Mouse (Mus musculus) kidney, postnatal 25 days (tissue): ENCODE measurements around the gene Mlh3.
"Not testable (repeated sequence)": the region's sequence is repeated elsewhere in the genome, so short reads cannot be mapped to it uniquely, and the experiment has no call there.

Experiments used
- DNase-seq, 2 experiments: peaks; one replicate each; pipeline ENCODE4 v3.0.0; 2021; ENCODE audit warnings: mixed read lengths in 2 of 2

Gene Mlh3

DNA sequence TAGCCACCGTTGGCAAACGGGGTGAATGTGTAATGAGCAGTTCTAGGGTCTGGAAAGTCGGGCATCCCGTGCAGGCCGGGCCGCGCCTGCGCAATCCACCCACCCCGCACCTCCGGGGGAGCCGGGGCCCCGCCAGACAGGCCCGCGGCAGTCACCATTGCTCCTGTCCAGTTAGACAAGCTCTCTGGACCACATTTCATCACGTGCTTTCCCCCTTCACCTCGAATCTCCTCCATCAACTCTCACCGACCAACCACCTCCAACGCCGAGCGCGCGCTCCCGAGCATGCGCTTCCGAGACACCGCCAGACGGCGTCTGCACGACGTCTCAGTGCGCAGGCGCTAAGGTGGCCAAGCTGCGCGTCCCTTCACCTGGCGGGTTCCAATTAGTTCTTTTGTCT is at the start of gene Mlh3:
Gene Mlh3 (minus strand): TSS at position 281 of the 400 bp plus-strand sequence.
- DNase-seq, result peak; percentile 88 to 94

DNA sequence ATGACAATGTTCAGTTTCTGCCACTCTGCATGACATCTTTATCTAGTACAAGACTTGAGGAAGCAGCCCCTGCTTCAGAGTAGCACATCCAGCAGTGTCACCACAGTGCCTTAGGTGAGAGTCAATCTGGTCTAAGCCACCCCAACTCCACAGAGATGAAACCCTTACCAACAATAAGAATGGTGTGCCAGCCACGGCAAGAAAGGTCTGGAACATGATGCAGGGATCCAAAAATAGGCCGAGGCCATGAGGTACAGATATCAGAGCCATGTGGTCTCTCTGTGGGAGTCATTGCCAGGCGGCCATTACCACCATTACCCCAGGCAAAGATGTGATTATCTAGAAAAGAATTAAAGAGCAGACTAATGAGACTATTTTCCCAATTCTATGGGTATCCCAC is 38.3 kb upstream of the Mlh3 start:
- no peak for DNase-seq

DNA sequence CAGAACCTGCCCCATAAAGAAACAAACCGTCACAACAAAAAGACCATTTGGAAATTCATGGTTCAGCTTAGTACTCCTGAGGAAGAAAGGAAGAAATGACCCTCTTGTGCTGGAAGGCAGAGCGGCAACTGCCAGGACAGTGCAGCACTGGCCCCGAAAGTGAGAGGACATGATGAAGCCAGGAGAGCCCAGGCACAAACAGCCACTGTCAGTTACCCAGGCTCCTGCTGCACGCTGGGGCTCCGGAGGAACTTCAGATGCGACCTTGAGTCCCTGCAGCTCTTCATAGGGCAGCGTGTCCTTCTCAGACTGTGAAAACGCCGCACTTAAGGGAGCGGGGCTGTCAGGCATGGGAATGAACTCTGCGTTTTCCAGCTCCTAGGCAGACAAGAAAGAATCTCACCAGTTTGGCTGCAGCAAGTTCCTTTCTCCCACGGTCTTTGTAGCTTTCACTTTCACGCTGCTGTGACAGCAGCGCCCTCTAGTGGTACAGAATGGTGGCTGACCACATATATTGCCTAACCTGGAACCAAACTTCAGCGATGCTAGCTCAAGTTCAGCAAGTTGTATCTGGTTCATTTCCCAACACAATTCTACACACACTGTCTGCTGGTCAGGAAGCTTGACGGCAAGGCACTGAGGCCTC is 35.0 kb upstream of the Mlh3 start:
- peak; percentile 83 to 92 for DNase-seq

DNA sequence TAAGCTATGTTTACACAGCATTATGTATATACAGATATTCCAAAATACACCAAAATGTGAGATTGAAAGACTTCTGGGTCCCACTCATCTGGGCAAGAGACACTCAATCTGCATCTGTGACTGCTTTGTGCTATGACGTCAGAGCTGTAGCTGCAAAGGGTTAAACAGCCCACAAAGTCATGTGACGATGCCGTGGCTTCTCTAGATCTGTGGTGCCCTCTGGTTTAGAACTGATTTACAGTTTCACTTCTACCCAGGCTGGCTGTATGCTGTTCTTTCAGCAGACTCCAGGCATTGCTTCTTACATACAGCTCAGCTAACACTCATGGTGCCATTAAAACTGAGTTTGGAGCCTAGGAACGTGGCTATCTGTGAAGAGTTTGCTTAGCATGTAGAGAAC is 34.3 kb upstream of the Mlh3 start:
- DNase-seq, result no peak

DNA sequence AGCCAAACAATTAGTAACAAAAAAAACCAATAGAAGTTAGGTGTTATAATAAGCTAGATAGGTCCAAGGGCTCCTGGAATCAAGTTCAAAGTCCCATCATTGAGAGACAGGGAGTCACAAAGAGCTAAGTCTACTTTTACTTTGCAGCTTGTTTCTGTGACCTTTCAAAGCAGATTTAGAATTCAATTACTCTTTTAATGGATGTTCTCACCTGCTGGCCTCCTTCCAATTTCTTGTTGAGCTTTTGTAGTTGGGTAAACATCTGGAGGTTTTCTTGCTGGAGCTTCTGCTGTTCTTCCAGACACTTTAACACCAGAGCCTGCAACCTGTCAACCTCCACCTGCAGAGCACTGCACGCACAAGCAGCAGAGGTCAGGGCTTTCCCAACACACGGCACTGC is 32.9 kb upstream of the Mlh3 start:
- DNase-seq, result peak in 1 of 2 experiments; percentile 41

DNA sequence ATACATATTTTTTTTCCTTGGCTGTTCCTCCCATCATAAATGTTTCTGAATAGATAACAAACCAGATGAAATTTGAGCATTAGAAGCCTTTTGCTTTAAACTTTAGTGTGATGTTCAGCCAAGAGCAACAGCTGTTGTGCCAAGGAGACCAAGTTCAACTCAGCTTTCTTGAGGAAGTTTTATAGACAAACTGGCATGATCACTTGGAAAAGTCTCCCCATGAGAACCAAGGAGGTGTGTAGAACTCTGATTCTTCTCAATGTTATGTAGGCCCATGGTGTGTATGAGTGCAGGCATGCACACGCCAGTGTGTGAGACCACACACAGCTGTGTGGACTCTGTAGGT is 28.4 kb upstream of the Mlh3 start:
- no peak for DNase-seq

DNA sequence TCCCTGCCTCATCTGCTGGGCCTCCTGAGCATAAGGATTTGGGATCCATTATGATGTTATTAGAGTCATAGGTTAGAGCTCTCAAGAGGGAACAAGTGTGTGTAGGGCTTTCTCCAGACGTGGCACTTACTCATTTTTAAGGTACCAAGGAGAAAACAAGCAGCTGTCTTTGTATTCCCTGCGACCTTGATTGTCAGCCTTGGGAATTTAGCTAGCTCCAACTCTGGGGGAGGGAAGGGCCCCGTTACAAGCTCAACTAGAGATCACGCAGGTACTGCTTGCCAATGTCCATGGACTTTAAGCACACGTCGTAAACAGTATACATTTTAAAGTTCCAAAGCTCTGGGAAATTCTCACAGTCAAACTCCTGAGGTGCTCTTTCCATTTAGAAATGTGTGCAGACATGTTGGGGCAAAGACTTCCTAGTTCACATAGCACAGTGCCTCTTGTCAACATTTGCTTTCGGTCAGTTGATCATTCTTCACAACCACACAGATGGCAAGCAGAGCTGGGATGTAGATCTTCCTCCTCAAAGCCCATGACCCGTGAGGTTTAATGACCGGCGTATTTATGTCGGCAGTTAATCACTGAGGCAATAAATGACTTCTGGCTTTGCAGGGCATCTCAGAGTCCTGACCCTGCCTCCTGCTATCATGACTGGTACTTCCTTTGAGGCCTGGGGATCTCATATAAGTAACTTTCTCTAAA is 27.9 kb upstream of the Mlh3 start:
- DNase-seq, result peak in 1 of 2 experiments; percentile 39

DNA sequence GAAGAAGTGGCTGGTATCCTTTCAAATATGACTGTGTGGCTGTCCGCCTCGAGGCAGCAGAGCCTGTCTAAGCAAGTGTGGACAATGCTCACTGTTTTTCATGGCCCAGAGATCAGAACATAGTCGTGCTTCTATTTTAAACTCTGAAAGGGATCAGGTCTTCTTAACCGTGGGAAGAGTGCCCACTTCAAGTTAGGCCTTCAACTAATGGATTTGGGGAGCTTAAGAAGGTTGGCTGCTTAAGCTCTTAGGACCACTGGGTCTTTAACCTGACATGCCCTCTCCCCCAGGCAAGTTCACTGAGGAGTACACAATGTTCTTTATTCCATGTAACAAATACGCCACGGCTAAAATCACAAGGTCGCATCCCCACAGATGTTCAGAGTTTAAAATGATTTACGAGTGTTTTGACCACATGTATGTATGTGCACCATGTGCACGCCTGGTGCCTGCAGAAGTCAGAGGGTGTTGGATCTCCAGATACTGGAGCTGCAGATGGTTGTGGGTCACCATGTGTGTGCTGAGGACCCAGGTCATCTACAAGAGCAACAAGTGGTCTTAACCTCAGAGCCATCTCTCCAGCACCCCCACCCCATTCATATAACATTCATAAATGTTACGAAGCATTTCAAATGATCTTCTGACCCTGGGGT is 27.1 kb upstream of the Mlh3 start:
- peak in 1 of 2 experiments; percentile 35 for DNase-seq

DNA sequence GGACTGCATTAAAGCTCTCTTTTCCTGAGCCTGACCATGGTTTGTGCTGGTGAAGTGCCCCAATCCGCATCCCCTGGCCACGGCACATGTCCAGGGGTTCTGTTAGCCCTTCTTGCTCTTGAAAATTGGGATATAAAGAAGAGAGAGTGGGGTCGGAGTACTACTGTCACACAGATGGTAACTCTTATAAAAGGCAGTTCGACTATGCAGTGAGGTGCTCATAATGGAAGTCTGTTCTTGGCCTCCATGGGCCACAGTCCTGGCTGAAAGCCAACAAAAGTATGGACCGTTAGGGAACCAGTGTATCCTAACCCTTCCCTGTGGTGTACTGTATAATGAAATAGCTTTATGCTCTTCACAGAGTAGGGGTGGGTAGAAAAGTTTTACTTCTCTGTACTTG is 26.5 kb upstream of the Mlh3 start:
- DNase-seq, result no peak

DNA sequence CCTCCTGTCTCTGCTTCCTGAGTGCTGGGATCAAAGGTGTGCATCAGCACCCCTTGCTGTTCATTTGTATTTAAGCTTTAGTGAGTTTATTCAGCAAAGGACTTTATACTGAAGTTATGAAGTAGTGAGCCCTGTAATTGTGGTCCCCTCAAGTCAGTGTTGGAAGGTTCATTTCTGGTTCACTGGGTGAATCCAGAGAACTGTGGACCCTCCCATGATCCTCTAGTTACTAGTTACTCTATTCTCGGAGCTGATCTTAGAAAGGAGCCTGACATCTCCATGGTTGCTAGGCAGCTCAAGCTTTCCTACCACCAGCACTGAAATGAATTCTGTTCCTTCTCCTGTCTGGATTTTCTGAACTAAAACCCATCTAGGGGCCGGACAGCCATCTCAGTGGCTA is 25.1 kb upstream of the Mlh3 start:
- no peak for DNase-seq

DNA sequence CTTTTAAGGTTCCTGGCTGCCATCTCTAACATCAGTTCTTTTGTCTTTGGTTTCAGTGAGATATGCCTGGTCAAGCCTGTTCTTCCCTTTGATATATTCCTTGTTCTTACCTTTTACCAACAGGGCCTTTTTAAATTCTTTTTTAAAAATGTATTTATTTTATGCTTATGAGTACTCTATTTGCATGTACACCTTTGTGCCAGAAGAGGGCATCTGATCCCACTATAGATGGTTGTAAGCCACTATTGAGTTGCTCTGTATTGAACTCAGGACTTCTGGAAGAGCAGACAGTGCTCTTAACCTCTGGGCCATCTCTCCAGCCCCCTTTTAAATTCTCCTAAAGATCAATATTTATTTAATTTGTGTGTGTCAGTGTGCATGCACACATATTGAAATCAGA is 22.5 kb upstream of the Mlh3 start:
- DNase-seq, result no peak

DNA sequence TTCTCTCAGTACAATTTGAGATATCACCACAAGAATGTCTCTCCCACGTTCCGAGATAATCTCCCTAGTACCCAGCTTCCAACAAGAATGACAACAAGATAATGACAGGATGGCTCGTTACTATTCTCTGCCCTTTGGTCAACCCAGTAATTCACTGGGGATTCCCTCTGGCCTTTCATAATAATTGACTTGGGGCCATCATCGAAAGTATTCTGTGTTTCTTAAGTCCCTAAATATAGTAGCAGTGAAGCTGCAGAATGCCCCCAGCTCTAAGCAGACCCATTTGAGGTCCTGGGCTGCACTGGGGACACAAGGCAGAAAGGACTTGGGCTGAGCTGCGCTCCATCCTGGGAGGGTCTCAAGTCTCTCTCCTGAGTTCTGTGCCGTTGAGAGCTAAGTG is 21.9 kb upstream of the Mlh3 start:
- no peak for DNase-seq

DNA sequence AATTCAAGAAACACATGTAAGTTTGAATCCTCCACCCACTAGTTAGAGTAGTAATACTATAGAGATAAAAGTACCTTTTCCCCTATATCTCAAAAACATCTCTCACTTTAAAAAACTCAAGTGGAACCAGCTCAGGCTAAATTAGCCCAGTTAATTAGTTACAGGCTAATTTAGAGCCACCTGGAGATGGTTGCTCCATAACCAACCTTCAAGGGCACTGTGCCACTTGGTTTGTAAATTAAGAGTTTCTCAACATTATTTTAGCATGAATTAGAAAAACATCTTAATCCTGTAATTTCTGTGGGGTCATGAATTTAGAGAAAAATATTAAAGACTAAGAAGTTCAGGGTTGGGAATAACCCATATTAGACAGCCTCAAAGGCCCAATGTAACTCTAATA is 21.1 kb upstream of the Mlh3 start:
- peak; percentile 43 to 56 for DNase-seq

DNA sequence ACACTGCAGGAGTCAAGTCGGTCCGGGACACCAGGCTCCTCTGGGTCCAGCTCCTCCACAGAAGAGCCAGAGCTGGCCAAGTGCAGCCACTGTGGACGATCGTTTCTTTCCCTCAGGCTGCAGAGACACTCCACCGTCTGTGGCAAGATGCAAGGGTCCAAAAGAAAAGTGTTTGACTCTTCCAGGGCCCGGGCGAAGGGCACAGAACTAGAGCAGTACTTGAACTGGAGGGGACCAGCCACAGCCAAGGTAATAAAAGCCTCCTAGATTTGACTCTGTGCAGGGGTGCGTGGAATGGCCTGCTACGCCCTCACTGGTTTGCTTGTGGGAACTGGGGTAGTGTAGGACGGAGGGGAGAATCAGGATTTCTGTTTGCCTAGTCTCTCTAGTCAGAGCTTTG is 20.2 kb upstream of the Mlh3 start:
- peak; percentile 52 to 75 for DNase-seq

DNA sequence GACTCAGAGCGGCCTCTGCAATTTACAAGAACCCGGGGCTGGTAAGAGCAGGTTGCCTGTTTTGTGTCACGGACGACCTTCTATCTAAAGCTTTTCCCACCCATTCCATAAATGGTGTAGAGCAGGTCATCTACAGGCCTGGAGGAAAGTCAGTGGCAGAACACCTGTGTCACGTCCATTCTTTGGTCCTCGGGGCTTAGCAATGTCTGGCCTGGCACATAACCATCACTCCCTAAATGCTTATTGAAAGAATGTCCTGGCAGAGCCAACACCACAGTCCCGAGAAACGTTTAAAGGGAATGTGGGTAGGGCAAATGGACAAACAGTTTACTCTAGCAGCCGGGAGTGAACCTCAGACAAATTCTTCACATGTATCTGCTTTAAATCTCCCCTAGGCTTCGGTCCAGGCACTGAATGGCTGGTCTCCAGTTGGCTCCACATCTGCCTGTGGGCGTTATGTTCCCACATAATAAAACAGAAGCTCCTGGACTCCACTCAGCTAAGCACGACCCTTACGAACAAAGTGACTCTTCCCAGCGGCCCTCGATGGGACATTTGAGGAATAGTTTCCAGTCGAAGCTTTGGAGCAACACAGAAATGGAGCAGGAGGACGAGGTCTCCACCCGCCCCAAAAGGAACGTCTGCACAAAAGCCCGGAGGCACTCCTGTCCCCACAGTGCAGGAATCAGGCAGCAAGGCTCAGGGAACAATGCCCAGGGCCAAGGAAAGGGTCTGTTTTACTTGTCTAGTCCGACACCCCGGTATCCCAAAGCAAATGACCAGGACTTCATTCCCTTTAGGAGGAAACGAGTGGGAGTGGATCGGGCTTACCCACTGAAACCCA is 19.0 kb upstream of the Mlh3 start:
- peak; percentile 51 to 65 for DNase-seq

DNA sequence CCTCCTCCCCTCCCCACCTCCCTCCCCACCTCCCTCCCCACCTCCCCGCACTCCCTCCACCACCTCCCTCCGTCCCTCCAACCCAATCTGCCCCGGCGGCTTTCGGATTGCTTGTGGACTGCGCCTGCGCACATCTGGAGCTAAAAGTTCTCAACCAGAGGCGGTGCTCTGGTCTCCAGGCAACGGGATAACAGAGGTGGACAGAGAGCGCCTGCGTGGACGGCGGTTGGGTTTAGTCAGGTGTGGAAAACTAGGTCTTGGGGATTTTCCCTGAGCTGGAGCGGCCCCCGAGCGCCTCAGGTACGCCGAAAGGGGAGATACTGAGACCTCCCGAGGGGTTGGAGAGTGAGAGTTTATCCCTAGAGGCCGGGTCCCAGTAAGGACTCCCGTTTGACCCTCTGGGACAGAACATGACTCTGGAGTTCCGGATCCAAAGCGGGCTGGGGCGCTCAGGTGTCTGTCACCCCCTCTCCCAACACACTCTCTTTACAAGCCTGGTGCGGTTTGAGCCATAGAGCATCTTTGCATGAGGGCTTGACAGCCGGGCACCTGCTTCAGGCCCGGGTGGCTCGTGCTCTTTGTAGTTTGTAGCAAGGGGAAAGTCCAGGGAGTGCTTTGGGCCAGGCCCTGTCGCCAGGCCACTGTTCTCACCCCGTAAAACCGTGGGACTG is 18.2 kb upstream of the Mlh3 start, which contains the start of gene Zc2hc1c:
Gene Zc2hc1c (plus strand): TSS at position 106 of the 671 bp plus-strand sequence.
- peak; percentile 97 to 98 for DNase-seq

DNA sequence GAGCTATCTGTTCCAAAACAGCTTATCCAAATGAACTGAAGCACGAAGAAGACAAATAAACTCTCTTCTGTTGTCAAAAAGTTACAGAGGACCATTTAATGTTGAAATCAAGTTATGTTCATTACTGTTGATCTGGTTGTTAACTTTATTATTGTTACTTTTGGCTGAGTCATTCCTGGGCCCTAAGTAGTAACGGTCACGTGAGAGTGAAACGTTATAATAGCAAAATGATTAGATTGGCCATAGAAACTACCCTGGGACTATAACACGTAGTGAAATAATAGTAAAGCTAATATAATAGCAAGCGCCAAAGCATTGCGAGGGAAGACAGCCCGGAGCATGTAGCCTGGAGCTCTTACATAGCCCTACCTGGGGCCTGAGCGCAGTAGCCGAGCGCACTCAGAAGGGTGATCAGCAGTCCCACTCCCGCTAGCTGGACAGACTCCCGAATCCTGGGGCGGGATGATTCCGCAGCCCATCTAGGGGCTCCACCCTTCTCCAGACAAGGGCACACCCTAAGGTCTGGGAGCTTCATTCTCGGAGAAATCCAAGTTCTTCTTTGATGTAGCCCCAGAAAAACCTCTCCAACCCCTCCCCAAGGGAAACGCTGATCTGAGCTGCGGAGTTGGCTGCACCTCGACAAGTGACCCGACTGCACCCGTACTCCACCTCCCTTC is 17.5 kb upstream of the Mlh3 start, which contains the start of gene Acyp1:
Gene Acyp1 (minus strand): TSS at position 630 of the 677 bp plus-strand sequence.
- DNase-seq, result peak in 1 of 2 experiments; percentile 45

DNA sequence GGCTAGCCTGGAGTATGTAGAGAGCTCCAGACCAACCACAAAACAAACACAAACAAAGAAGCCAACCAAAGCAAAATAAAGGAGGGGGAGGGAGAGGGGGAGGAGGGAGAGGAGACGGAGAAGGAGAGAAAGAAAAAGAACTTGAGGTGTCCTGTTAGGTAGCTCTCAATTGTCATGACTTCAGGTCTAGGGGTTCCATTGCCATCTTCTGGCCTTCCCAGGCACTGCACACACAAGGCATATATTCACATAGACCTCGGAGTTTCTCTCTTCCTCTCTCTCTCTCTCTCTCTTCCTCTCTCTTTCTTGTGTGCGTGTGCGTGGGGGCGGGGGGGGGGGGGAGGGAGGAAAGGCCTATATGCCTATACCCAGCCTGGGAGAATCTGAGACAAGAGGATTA is 16.5 kb upstream of the Mlh3 start:
- peak; percentile 40 to 45 for DNase-seq

DNA sequence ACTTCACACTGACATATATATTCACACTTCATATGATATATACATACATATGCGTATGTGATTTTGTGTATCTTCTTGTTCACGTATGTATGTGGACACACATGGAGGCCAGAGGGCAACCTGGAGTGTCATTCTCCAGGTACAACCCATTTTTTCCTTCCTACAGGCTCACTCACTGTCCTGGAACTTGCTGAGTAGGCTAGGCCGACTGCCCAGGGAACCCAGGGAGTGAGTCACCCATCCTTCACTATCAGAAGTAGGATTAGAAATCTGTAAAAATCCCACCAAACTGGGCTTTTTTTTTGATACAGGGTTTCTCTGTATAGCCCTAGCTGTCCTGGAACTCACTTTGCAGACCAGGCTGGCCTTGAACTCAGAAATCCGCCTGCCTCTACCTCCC is 14.6 kb upstream of the Mlh3 start:
- no peak for DNase-seq

DNA sequence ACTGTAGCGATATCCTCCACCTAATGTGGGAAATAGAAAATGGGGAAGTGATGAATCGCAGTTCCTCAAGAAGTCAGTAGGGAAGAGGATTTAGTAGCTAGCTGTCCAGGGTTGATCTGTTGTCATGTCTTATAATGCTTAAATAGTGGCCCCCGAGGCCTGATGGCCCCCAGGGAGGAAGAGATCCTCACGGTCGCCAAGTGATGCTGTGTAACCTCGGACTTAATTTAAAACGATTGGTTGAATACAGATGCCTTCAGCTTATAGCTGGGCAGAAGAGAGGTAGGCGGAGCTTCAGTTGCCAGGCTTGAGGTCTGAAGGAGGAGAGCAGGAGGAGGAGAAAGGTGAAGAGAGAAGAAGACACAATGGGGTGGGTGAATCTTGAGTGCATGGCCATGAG is 13.9 kb upstream of the Mlh3 start:
- no peak for DNase-seq

DNA sequence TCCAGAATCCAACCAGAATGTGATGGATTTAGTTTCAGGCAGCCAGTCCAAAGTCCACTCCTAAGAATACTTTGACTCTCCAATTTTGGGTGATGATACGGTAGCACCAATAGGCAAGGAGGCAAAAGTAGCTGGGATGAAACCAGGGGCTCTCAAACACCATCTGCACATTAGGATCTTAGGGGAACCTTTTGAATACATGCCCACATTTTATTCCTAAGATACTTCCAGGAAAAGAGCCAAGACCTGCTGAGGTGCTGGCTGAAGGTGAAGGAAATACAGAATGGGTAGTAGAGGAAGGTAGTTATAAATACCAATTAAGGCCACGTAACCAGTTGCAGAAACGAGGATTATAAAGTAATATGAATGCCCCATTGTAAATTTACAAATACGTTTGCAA is 11.4 kb upstream of the Mlh3 start:
- not testable (repeated sequence) for DNase-seq
